Mouse (Mus musculus) neural tube, embryonic 11.5 days (tissue): ENCODE results near the gene Crtc1. TPM values are rescaled to one million over a fixed set of nuclear protein-coding genes. Genes with fewer than 3 reads are reported as not detected.

ENCODE experiments used
- ATAC-seq: fragments of 200-750 bp; cut with Nextera tagmentation; 2 replicates; pipeline ENCODE4 v1.8.0; 2017; ENCODE audit warnings: moderate number of reproducible peaks, mild to moderate bottlenecking, moderate TSS enrichment, moderate library complexity; ENCODE audit not compliant: insufficient read depth, low FRiP score, low TSS enrichment
- DNase-seq: peaks from one replicate; pipeline ENCODE4 v3.0.0-alpha.2; 2015; ENCODE audit warnings: low spot score
- H3K27ac ChIP-seq: fragments of 300-500 bp; sonication (generic); 2 replicates; pipeline ENCODE4 v1.5.1; 2014; ENCODE audit warnings: low read depth, mild to moderate bottlenecking, low read length
- H3K27me3 ChIP-seq: fragments of 300-500 bp; sonication (generic); 2 replicates; pipeline ENCODE4 v1.6.1; 2014; ENCODE audit warnings: mild to moderate bottlenecking, low read length, mixed read lengths; ENCODE audit not compliant: control insufficient read depth, insufficient read depth
- H3K36me3 ChIP-seq: fragments of 300-500 bp; sonication (generic); 2 replicates; pipeline ENCODE4 v1.6.1; 2014; ENCODE audit warnings: mild to moderate bottlenecking, low read length, moderate library complexity, mixed read lengths; ENCODE audit not compliant: control insufficient read depth, insufficient read depth
- H3K4me1 ChIP-seq: fragments of 300-500 bp; sonication (generic); 2 replicates; pipeline ENCODE4 v1.6.1; 2014; ENCODE audit warnings: low read length, mixed read lengths; ENCODE audit not compliant: control insufficient read depth, insufficient read depth
- H3K4me2 ChIP-seq: fragments of 300-500 bp; sonication (generic); 2 replicates; pipeline ENCODE4 v1.6.1; 2014; ENCODE audit warnings: low read depth, mild to moderate bottlenecking, moderate library complexity
- H3K4me3 ChIP-seq: fragments of 300-500 bp; sonication (generic); 2 replicates; pipeline ENCODE4 v1.5.1; 2014; ENCODE audit warnings: low read depth, low read length
- H3K9ac ChIP-seq: fragments of 300-500 bp; sonication (generic); 2 replicates; pipeline ENCODE4 v1.6.1; 2014; ENCODE audit warnings: mild to moderate bottlenecking, low read length
- H3K9me3 ChIP-seq: fragments of 300-500 bp; sonication (generic); 2 replicates; pipeline ENCODE4 v1.6.1; 2016; ENCODE audit warnings: low read length; ENCODE audit not compliant: control insufficient read depth
- WGBS: fragments of 180-500 bp; shearing (Covaris S2); extraction: QIAGEN DNeasy Blood & Tissue Kit; methylation state at CpG from one replicate; pipeline ENCODE4 v1.1.7; 2014; 5-methylcytosine and 5-hydroxymethylcytosine counted together
- polyA plus RNA-seq: library from polyadenylated mRNA; unstranded; fragments of >200 nt; fragmentation: Nextera tagmentation; extraction: Ambion mirVana; gene quantifications from 2 replicates; pipeline ENCODE4 v1.2.1, GENCODE M21; 2014

Crtc1 gene
- polyA plus RNA-seq, 1 experiment from 2014 or later = 16.1 TPM

DNA sequence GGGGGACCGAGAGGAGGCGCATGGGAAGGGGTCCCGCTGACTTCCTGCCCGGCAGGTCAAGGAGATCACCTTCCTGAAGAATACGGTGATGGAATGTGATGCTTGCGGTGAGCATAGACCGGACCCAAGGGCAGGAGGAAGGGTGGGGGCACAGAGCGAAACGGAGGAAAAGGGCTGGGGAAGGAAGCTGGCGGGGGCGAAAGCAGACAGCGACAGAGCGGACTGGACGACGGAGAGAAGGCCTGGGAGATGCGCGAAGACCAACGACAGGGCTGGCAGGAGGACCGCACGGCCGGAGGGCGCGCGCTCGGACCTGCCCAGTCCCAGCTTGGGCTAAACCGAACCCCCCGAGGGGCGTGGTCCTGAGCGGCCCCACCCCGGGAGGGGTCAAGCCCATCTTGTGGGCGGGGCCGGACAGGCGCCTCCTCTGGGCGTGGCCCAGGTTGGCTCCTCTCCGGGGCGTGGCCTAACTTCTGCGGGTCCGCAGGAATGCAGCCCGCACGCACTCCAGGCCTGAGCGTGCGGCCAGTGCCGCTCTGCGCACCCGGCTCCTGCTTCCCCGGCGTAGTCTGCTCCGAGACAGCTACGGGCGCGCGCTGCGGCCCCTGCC, 65.0 kb downstream of the Crtc1 start:
- WGBS = 1% methylated on average over 46 of the region's 53 CpGs
- H3K9ac ChIP-seq = no peak overlapping the region

DNA sequence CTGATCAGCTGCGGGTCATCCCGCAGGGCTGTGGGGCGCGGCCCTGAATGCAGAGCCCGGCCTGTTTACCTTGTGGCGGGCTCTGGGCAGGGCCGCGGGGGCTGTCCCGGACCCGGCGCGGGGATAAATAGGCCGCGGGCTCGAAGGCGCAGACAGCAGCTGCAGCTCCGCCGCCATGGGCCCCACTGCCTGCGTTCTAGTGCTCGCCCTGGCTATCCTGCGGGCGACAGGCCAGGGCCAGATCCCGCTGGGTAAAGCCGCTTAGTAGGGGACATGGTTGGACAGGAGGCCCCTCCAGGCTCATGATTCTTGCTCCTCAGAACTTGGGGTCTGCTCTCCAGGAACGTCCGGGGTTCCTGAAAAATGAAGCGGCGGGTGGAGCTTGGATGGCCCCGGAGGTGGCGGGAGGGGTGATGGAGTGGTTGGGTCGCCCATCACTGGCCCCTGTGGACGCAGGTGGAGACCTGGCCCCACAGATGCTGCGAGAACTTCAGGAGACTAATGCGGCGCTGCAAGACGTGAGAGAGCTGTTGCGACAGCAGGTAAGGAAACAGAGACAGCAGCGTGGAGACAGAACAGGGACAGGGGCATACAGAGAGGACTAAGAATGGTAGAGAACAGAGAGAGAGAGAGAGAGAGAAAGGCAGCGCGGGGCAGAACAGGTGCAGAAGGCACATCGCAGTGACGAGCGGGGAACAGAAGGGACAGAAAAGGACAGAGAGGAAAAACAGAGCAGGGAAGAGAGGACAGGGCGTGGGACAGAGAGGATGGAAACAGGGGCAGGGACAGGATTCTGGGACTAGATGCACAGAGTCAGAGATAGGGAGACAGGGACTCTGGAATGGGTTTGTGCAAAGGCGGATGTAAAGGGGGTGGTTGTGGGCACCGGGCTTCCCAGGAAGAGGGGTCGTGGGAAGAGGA, 65.7 kb downstream of the Crtc1 start, which contains the start of gene Comp:
Gene Comp (plus strand): TSS at position 162 of the 921 bp plus-strand sequence.
- peaks cover 12% of the 10 kb centered on the region for H3K4me1 ChIP-seq
- H3K4me3 ChIP-seq = peak within 1 kb of the TSS; percentile 31
- H3K9ac ChIP-seq = peak within 1 kb of the TSS; percentile 22; the same call in 1 of the 2 replicates
- no peaks in the 10 kb centered on the region for H3K9me3 ChIP-seq
- no peak within 1 kb of the TSS for H3K27ac ChIP-seq
- ATAC-seq (no peak), DNase-seq (no peak)
- H3K4me2 ChIP-seq = peak within 1 kb of the TSS; percentile 44
- WGBS = 3% methylated on average over 47 of the region's 47 CpGs
- H3K36me3 ChIP-seq = no peaks in the 10 kb centered on the region
- peaks cover 73% of the 10 kb centered on the region for H3K27me3 ChIP-seq

More for the DNA sequence above, 65.0 kb downstream of the Crtc1 start:
- DNase-seq (peak; percentile 71), ATAC-seq (peak; percentile 42)
- Histone ChIP-seq H3K4me1 (peaks cover 12% of the 10 kb centered on the region), H3K4me3 (peak overlapping the region; percentile 31), H3K9me3 (no peaks in the 10 kb centered on the region), H3K27ac (no peak overlapping the region), H3K27me3 (peaks cover 76% of the 10 kb centered on the region), H3K36me3 (no peaks in the 10 kb centered on the region), H3K4me2 (peak overlapping the region; percentile 44)

DNA sequence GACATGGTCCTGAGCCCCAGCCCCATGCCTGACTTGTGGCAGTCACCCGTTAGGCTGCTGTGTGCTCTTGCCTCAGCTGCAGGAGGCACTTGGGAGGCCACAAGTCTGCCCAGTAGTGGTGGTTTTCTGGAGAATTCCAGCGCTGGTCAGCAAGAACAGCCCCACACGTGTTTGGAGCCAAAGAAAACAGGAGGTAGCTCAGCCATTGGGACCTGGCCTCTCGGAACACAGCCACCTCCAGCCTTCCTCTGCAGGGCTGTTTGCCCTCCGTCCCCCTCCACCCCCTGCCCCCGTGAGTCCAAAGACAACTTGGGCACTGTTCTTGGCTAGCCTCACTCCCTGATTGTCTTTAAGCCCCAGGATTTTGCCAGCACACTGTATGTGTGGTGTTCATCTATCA, 67.4 kb downstream of the Crtc1 start:
- H3K36me3 ChIP-seq = no peaks in the 10 kb centered on the region
- no peak for DNase-seq
- H3K9ac ChIP-seq = no peak overlapping the region
- H3K27ac ChIP-seq = no peak overlapping the region
- H3K27me3 ChIP-seq = peaks cover 57% of the 10 kb centered on the region
- no peak overlapping the region for H3K4me3 ChIP-seq
- no peak for ATAC-seq
- H3K9me3 ChIP-seq = no peaks in the 10 kb centered on the region
- peaks cover 12% of the 10 kb centered on the region for H3K4me1 ChIP-seq
- H3K4me2 ChIP-seq = no peak overlapping the region
- WGBS = 40% methylated on average over 6 of the region's 6 CpGs

DNA sequence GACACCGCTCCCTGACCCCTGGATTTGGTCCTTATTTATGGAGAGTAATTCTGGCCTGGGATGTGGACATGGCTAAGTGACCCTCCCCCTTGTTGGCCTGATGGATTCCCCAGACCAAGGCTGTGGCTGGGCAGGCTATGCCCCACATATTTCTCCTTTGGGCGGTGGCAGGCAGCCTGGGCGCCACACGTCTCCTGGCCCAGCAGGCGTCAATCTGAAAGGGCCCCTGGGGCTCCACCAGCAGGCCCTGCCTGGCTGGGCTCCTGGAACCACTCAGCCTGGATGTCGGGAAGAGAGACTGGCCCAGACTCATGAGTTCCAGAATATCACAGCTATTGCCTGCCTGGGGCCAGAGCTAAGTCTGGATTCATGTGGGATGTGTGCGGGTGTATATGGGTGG, 68.9 kb downstream of the Crtc1 start:
- peaks cover 42% of the 10 kb centered on the region for H3K27me3 ChIP-seq
- no peak overlapping the region for H3K9ac ChIP-seq
- no peak overlapping the region for H3K4me2 ChIP-seq
- H3K27ac ChIP-seq = no peak overlapping the region
- no peak overlapping the region for H3K4me3 ChIP-seq
- H3K4me1 ChIP-seq = peaks cover 12% of the 10 kb centered on the region
- 78% methylated on average over 7 of the region's 7 CpGs for WGBS
- no peaks in the 10 kb centered on the region for H3K9me3 ChIP-seq
- no peaks in the 10 kb centered on the region for H3K36me3 ChIP-seq
- ATAC-seq = no peak
- DNase-seq = no peak

DNA sequence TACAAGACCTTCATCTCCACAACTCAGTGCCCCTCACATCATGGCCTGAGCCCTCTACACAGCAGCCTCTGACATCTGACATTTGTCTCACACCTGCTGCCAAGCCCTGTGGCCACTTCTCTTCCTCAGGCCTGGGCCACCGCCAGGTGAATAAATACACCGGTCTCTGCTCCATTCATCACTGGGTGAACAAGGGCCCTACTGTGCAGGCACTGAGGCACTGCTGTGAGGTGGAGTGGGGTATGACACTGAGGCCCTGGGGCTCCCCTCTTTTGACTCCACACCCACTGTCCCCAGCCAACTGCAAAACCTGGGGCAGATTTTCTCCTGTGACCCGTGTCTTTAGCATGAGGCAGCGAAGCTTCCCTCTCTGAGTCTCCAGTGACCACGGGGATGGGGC, 72.8 kb downstream of the Crtc1 start:
- 60% methylated on average over 5 of the region's 5 CpGs for whole genome bisulfite sequencing
- Histone ChIP-seq H3K9ac (no peak overlapping the region), H3K27me3 (peaks cover 3% of the 10 kb centered on the region), H3K27ac (no peak overlapping the region), H3K9me3 (no peaks in the 10 kb centered on the region), H3K4me2 (no peak overlapping the region), H3K4me1 (no peaks in the 10 kb centered on the region), H3K4me3 (no peak overlapping the region), H3K36me3 (no peaks in the 10 kb centered on the region)
- no peak for DNase-seq
- no peak for ATAC-seq

DNA sequence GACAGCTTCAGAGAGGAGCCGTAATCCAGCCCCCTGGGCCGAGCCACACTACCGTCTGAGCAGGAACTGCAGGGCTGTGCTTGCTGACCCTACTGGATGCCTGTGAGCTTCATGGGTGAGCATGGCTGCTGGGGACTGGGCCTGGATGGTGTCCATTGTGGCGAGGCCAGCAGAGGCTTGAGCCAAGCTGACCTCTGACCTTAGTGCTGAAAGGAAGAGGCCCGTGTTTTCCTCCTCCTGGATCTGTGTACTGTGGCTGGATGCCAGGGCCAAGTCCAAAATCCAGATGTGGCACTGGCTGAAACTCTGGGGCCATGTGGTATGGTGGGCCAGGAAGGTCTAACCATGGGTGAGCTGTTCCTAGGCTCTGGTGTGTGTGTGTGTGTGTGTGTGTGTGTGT, 75.3 kb downstream of the Crtc1 start:
- H3K36me3 ChIP-seq = no peaks in the 10 kb centered on the region
- H3K4me2 ChIP-seq = no peak overlapping the region
- no peak overlapping the region for H3K27ac ChIP-seq
- no peaks in the 10 kb centered on the region for H3K27me3 ChIP-seq
- DNase-seq (no peak), ATAC-seq (no peak)
- no peaks in the 10 kb centered on the region for H3K9me3 ChIP-seq
- H3K4me1 ChIP-seq = no peaks in the 10 kb centered on the region
- H3K9ac ChIP-seq = no peak overlapping the region
- 51% methylated on average over 5 of the region's 5 CpGs for whole genome bisulfite sequencing
- no peak overlapping the region for H3K4me3 ChIP-seq

DNA sequence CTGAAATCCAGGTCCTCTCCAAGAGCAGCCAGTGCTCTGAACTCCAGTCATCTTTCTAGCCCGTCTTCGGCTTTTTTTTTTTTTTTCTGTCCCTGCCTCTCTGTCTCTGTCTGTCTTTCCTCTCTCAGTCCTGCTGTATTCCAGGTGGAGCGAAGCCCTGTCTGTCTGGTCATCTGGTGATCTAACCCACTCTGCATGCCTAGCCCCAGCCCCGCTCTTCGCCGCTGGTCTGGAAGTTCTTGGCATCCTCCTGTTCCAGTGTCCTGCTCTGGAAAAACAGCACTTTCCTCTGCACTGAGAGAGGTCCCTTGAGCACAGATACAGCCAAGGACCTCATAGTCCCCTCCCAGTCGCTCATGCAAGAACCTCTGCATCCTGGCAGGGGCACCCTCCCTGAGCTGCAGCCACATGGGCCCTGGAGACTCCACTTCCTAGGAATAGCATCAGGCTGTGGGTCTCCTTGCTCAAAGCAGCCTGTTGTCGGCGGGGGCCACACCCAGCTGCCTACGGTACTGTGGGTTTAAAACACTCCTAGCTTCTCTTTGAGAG, 77.8 kb downstream of the Crtc1 start:
- Histone ChIP-seq H3K9ac (no peak overlapping the region), H3K4me2 (no peak overlapping the region), H3K4me3 (no peak overlapping the region), H3K4me1 (no peaks in the 10 kb centered on the region), H3K27me3 (no peaks in the 10 kb centered on the region), H3K9me3 (no peaks in the 10 kb centered on the region), H3K36me3 (no peaks in the 10 kb centered on the region), H3K27ac (no peak overlapping the region)
- no peak for DNase-seq
- 75% methylated on average over 10 of the region's 10 CpGs for WGBS
- ATAC-seq = no peak

DNA sequence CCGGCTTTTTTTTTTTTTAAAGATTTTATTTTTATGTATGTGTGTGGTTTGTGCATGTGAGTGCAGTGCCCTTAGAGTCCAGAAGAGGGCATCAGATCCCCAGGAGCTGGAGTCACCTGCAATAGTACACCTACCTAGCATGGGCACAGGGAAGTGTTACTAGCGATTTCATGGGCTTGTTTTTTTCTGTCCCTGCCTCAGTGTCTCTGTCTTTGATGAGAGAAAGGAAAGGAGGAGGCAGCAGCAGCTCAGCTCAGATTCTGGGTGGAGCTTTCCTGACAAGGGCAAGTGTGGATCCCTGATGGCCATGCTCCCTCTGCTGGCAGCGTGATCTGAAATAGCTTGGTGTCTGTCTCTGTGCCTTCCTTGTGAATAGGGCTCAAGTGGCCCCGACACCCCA, 78.6 kb downstream of the Crtc1 start:
- Histone ChIP-seq H3K4me3 (no peak overlapping the region), H3K27me3 (no peaks in the 10 kb centered on the region), H3K9ac (no peak overlapping the region), H3K9me3 (no peaks in the 10 kb centered on the region), H3K27ac (no peak overlapping the region), H3K36me3 (no peaks in the 10 kb centered on the region), H3K4me2 (no peak overlapping the region), H3K4me1 (no peaks in the 10 kb centered on the region)
- DNase-seq = no peak
- WGBS = 52% methylated on average over 4 of the region's 4 CpGs
- ATAC-seq = no peak
